Mouse (Mus musculus) cortical plate, adult 2 months (tissue): ENCODE results near the gene Anks1b.

Experiments used
- CTCF ChIP-seq: fragments of 200-500 bp; IDR thresholded peaks from 2 replicates; pipeline ENCODE4 v1.5.1; 2011; ENCODE audit warnings: mild to moderate bottlenecking, control low read depth, low read length; ENCODE audit not compliant: insufficient read depth; ENCODE audit errors: extremely low read depth
- POLR2A ChIP-seq: fragments of 200-500 bp; IDR thresholded peaks from 2 replicates; pipeline ENCODE4 v1.6.1; 2011; ENCODE audit warnings: mild to moderate bottlenecking, low read length, control low read depth; ENCODE audit not compliant: insufficient read depth; ENCODE audit errors: extremely low read depth

GRCm38 (mm10) chr10:90531813-90532212 lies 658.5 kb downstream of the Anks1b start:
- no peak for TF ChIP-seq CTCF
- TF ChIP-seq POLR2A = no peak
